Mouse (Mus musculus) heart, adult 2 months (tissue): ENCODE measurements around the gene Acta1.

Experiments used
- CTCF ChIP-seq: fragments of 200-600 bp; IDR thresholded peaks from 2 replicates; pipeline ENCODE4 v1.8.1; 2022; ENCODE audit warnings: antibody characterized with exemption, mild to moderate bottlenecking, moderate library complexity
- POLR2A ChIP-seq: fragments of 200-500 bp; IDR thresholded peaks from 2 replicates; pipeline ENCODE4 v1.6.1; 2011; ENCODE audit warnings: mild to moderate bottlenecking, low read depth, low read length, control low read depth; ENCODE audit not compliant: insufficient read depth

DNA sequence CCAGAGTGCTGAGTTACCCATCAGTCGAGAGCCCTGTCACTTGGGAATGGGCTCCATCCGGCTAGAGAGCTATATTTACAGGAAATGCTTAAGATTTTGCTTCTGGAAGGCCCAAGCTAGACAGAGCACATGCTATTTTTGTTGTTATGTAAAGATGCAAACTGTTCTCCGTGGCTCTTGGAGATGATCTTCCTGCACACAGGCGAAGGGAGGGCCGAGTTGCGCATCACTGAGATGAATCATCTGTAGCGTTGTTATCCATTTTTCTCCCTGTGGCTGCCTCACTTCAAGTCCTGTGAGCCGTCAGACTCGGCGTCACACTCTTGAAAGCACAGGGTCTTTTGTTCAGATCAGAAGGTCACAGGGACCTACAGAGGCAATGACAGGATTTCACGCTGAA lies 20.2 kb downstream of the Acta1 start:
- TF ChIP-seq POLR2A (no peak), CTCF (no peak)
